Mouse (Mus musculus): ENCODE data around the gene Ankrd6. TPM values are rescaled to one million over a fixed set of nuclear protein-coding genes. Genes with fewer than 3 reads are reported as not detected.

Ankrd6 gene
- polyA plus RNA-seq (2017; shearing (Covaris generic)), result 2.0 TPM

DNA sequence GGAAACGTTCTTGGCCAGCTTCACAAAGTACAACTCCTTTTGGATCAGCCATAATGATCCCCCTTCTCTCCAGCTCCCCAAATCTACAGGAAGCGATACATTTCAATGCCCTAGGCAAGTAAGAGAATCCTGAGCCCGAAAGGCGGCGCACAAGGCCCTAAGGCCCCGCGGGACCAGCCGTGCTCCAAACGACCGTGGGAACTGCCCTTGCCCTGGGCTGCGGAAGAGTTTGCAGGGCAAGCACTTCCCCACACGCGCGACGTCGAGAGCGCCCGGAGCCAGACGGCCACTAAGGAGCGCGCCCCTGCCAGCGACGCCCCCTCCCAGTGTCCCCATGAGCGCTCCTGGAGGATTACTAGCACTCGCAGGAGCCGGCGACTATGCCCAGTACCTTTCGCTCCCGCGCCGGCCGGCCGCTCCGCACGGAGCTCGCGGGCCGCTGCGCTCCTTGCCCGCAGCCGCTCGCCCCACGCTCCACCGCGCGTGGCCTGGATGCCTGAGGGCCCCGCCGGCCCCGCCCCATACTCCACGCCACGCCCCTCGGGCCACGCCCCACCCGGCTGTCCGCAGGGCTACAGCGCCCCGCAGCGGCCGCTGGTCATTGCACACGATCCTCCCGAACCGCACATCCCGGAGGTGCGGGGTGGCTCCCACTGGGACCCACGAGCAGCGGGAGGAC is at the start of gene Ankrd6:
Gene Ankrd6, minus strand, starts transcription at position 486 of the 679 bp plus-strand sequence.

DNA sequence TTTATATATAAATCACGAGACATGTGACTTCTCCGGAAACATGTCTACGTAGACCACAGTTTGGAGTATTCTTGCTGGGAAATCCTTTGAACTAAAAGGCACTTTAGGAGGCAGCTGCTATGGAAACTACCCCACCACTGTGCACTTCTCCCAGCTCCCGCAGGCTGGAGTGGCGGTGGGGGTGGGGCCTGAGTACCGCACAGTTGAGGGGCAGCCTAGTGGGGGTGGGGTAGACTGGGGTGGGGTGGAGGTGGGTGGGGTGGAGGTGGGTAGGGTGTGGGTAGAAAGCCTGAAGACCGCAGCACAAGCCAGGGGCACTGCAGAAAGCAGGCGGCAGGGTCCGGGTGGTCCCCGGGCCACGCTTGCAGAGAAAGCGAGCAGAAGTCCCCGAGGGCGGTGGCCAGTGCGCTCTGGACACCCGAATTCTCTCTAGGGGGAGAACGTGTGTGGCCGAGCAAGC is 32.1 kb upstream of the Ankrd6 start, which contains the start of gene Rragd:
Gene Rragd, plus strand, starts transcription at position 322 of the 460 bp plus-strand sequence.

DNA sequence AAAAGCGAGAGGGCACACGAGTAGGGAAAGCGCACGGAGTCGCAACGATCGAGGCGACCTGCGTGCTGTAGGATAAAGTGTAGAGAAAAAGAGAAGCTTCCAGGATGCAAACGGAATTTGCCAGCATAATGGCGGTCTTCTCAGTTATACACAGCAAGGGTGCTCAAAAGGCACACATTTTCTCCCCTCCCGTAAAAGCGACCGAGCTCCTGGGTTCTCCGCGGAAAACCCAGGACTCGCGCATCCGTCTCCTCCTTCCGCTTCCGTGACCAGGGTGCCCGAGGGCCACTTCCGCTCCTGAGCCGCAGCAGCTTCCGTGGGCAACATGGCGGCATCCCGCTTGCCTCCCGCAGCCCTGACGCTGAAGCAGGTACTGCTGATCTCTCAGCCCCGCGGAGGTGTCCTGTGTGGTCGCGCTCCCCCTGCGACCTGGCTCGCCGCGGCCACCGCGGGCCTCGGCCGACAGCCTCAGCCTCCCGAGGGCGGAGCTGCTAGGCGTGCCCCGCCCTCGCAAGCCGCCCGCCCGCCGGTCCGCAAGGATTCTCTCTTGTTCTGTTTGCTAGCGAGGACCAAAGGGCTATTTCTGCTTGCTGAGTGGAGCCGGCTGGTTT is 150.6 kb downstream of the Ankrd6 start, which contains the start of gene Lyrm2:
Gene Lyrm2, plus strand, starts transcription at position 288 of the 611 bp plus-strand sequence.

Other genes starting within 250 kb of the Ankrd6 start
- gene Lyrm2, start 150.6 kb downstream of the Ankrd6 start, polyA plus RNA-seq (2017; shearing (Covaris generic)), result 80.8 TPM
- 10.2 TPM for gene Rragd, start 32.2 kb upstream of the Ankrd6 start, polyA plus RNA-seq (2017; shearing (Covaris generic))
- gene Ube2j1, start 80.6 kb upstream of the Ankrd6 start, polyA plus RNA-seq (2017; shearing (Covaris generic)), result 39.6 TPM
- 35.5 TPM for gene Gabrr2, start 112.2 kb upstream of the Ankrd6 start, polyA plus RNA-seq (2017; shearing (Covaris generic))
- gene Gabrr1, start 181.7 kb upstream of the Ankrd6 start, polyA plus RNA-seq (2017; shearing (Covaris generic)), result not detected
- not detected for gene Pm20d2, start 238.9 kb upstream of the Ankrd6 start, polyA plus RNA-seq (2017; shearing (Covaris generic))